Comparison of ENCODE assay signal across 9 mouse cellular contexts in the genomic region with DNA sequence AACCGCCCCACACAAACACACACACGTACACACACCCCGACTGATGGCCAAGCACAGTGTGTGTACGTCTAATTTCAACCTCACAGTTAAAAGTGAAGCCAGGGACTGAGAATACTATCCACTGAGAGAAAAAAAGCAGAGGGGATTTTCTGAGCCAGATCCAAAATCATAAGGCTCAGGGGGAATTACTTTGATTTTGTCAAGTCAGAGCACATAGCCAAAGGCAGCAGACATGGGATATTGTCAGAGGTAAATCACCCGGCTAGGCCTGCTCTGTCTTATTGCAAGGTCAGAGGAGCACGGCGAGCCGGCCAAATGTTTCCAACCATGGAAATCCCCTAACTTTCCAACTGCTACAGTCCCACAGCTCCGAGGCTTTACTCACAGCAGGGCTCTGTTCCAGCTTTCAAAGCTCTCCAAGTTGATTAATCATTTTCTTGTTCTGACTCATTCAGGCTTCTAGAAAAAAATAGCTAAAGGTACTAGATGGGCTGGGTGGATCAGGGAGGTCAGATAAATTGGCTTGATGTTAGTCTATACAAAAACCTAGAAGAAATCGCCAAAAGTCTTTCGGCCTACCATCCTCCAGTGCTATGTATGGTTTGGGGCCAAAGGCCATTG.
A peak's percentile ranks its signal among the peaks of the same experiment; 100 is the strongest.
DNase-seq lines count a peak whose midpoint lies in the region; ATAC-seq and TF ChIP-seq lines count a peak whose summit lies in the region.
"Had no signal": no experiment of that assay in that cellular context is flagged by ENCODE, and none has a peak within 500 bp of the region (broad histone marks: within the 10 kb centered on the region; RNA-seq: fewer than 3 reads in every experiment).

No protein-coding gene starts in this region.

- H3K4me1 ChIP-seq in forebrain, embryonic 12.5 days: peaks cover 8% of the 10 kb centered on the region; the same call in 1 of the 2 replicates
- H3K4me1 ChIP-seq in forebrain, embryonic 11.5 days (replicated peaks; ENCODE audit: control insufficient read depth, insufficient read depth, low read length): no peaks in the 10 kb centered on the region
- peaks cover 24% of the 10 kb centered on the region for H3K4me1 ChIP-seq in embryonic facial prominence, embryonic 13.5 days
- H3K4me1 ChIP-seq in limb, embryonic 14.5 days (ENCODE audit: control insufficient read depth, insufficient read depth, low read length): peaks cover 38% of the 10 kb centered on the region
- peaks cover 12% of the 10 kb centered on the region; the same call in 1 of the 2 replicates for H3K4me1 ChIP-seq in stomach, embryonic 15.5 days

- H3K9me3 ChIP-seq in forebrain, embryonic 12.5 days: no peaks in the 10 kb centered on the region
- H3K9me3 ChIP-seq in forebrain, embryonic 11.5 days (ENCODE audit: control insufficient read depth, low read length): no peaks in the 10 kb centered on the region
- H3K9me3 ChIP-seq in embryonic facial prominence, embryonic 13.5 days: no peaks in the 10 kb centered on the region
- no peaks in the 10 kb centered on the region for H3K9me3 ChIP-seq in limb, embryonic 14.5 days (ENCODE audit: control insufficient read depth, low read length)
- H3K9me3 ChIP-seq in stomach, embryonic 15.5 days: no peaks in the 10 kb centered on the region

- intact Hi-C loops in heart, postnatal 25 days (cut with DNase I): no loop called here

- H3K36me3 ChIP-seq in forebrain, embryonic 12.5 days (replicated peaks): no peaks in the 10 kb centered on the region
- H3K36me3 ChIP-seq in forebrain, embryonic 11.5 days (ENCODE audit: control insufficient read depth, insufficient read depth, low read length): no peaks in the 10 kb centered on the region
- no peaks in the 10 kb centered on the region for H3K36me3 ChIP-seq in embryonic facial prominence, embryonic 13.5 days
- no peaks in the 10 kb centered on the region for H3K36me3 ChIP-seq in limb, embryonic 14.5 days (ENCODE audit: control insufficient read depth, insufficient read depth, low read length)
- no peaks in the 10 kb centered on the region for H3K36me3 ChIP-seq in stomach, embryonic 15.5 days

- 41% methylated on average over 11 of the region's 11 CpGs for WGBS in forebrain, embryonic 12.5 days
- 34% methylated on average over 11 of the region's 11 CpGs for WGBS in forebrain, embryonic 11.5 days
- 47% methylated on average over 11 of the region's 11 CpGs for WGBS in embryonic facial prominence, embryonic 13.5 days
- 30% methylated on average over 11 of the region's 11 CpGs for WGBS in limb, embryonic 14.5 days
- WGBS in stomach, embryonic 15.5 days: 26% methylated on average over 11 of the region's 11 CpGs

- no peak overlapping the region for H3K4me2 ChIP-seq in forebrain, embryonic 12.5 days
- no peak overlapping the region for H3K4me2 ChIP-seq in forebrain, embryonic 11.5 days (ENCODE audit: low read depth, low read length, severe bottlenecking)
- H3K4me2 ChIP-seq in embryonic facial prominence, embryonic 13.5 days: no peak overlapping the region
- no peak overlapping the region for H3K4me2 ChIP-seq in limb, embryonic 14.5 days (replicated peaks; ENCODE audit: low read depth, low read length, severe bottlenecking)
- H3K4me2 ChIP-seq in stomach, embryonic 15.5 days: no peak overlapping the region

- 0 out of 2 replicates have a peak, but pooled peaks cover 3% of the 10 kb centered on the region for H3K27me3 ChIP-seq in forebrain, embryonic 12.5 days
- H3K27me3 ChIP-seq in forebrain, embryonic 11.5 days (ENCODE audit: control insufficient read depth, insufficient read depth, low read length): no peaks in the 10 kb centered on the region
- H3K27me3 ChIP-seq in embryonic facial prominence, embryonic 13.5 days: no peaks in the 10 kb centered on the region
- H3K27me3 ChIP-seq in limb, embryonic 14.5 days (ENCODE audit: control insufficient read depth, insufficient read depth, low read length): no peaks in the 10 kb centered on the region
- no peaks in the 10 kb centered on the region for H3K27me3 ChIP-seq in stomach, embryonic 15.5 days (replicated peaks)

- no peak for DNase-seq in forebrain, embryonic 11.5 days (ENCODE audit: low spot score)
- DNase-seq in A20 (ENCODE audit: low read depth, low spot score): peak; percentile 67
- peak; percentile 73 for DNase-seq in heart, postnatal 25 days (ENCODE audit: low spot score)
- peak; percentile 91 for DNase-seq in limb, embryonic 14.5 days (ENCODE audit: low spot score)
- no peak for DNase-seq in cerebellum, adult 11 months

- no peak overlapping the region for H3K9ac ChIP-seq in forebrain, embryonic 12.5 days
- H3K9ac ChIP-seq in forebrain, embryonic 11.5 days (ENCODE audit: low read length): no peak overlapping the region
- H3K9ac ChIP-seq in embryonic facial prominence, embryonic 13.5 days: no peak overlapping the region
- no peak overlapping the region for H3K9ac ChIP-seq in limb, embryonic 14.5 days (ENCODE audit: low read depth, low read length, severe bottlenecking)
- H3K9ac ChIP-seq in stomach, embryonic 15.5 days: no peak overlapping the region

- 0 out of 2 replicates have a peak overlapping the region, but pooled peaks have one; percentile 25 for H3K27ac ChIP-seq in forebrain, embryonic 12.5 days
- no peak overlapping the region for H3K27ac ChIP-seq in forebrain, embryonic 11.5 days (ENCODE audit: low read depth, low read length)
- peak overlapping the region; percentile 68 for H3K27ac ChIP-seq in embryonic facial prominence, embryonic 13.5 days
- peak overlapping the region; percentile 45 for H3K27ac ChIP-seq in limb, embryonic 14.5 days (replicated peaks; ENCODE audit: low read depth, low read length)
- peak overlapping the region; percentile 85 for H3K27ac ChIP-seq in stomach, embryonic 15.5 days

- H3K4me3 ChIP-seq in forebrain, embryonic 12.5 days (replicated peaks): no peak overlapping the region
- no peak overlapping the region for H3K4me3 ChIP-seq in forebrain, embryonic 11.5 days (ENCODE audit: low read depth, low read length)
- H3K4me3 ChIP-seq in embryonic facial prominence, embryonic 13.5 days: no peak overlapping the region
- no peak overlapping the region for H3K4me3 ChIP-seq in limb, embryonic 14.5 days (replicated peaks; ENCODE audit: low read length)
- H3K4me3 ChIP-seq in stomach, embryonic 15.5 days (replicated peaks): no peak overlapping the region
- H3K4me3 ChIP-seq: erythroblast, embryonic 14.5 days had no signal

- ATAC-seq in forebrain, embryonic 12.5 days (ENCODE audit: low FRiP score): no peak
- ATAC-seq in forebrain, embryonic 11.5 days (replicated peaks; ENCODE audit: low FRiP score): no peak
- ATAC-seq in embryonic facial prominence, embryonic 13.5 days (ENCODE audit: insufficient number of reproducible peaks, insufficient read depth, low FRiP score, low TSS enrichment, low read depth): no peak
- peak; percentile 81 for ATAC-seq in limb, embryonic 14.5 days (ENCODE audit: low FRiP score, low read depth)
- ATAC-seq in stomach, embryonic 15.5 days (ENCODE audit: insufficient read depth, low FRiP score, low read depth): peak; percentile 88

- no peak for TF ChIP-seq POLR2A in limb, embryonic 14.5 days (IDR thresholded peaks at IDR 0.05; ENCODE audit: borderline replicate concordance, extremely low read depth, insufficient read depth, insufficient read length)

Comparison
In these comparisons a context has a peak if more than half of its experiments do, and no peak if none do; other contexts are left out.
1. ATAC-seq: peak in limb, embryonic 14.5 days (single experiment) and stomach, embryonic 15.5 days (single experiment); none in forebrain, embryonic 12.5 days (single experiment), forebrain, embryonic 11.5 days (single experiment) and embryonic facial prominence, embryonic 13.5 days (single experiment).
2. DNase-seq: peak in A20 (single experiment), heart, postnatal 25 days (single experiment) and limb, embryonic 14.5 days (single experiment); none in forebrain, embryonic 11.5 days (single experiment) and cerebellum, adult 11 months (single experiment).